Mouse (Mus musculus) brain, embryonic 14.5 days (tissue): Measurements from ENCODE around the gene Dpy19l3.
A peak's percentile ranks its signal among the peaks of the same experiment; 100 is the strongest.

Experiments
- CTCF ChIP-seq: fragments of 200-500 bp; IDR thresholded peaks from 2 replicates; pipeline ENCODE4 v1.5.1; 2012; ENCODE audit warnings: inconsistent platforms, mild to moderate bottlenecking, moderate library complexity, borderline replicate concordance; ENCODE audit not compliant: insufficient read depth, insufficient read length; ENCODE audit errors: extremely low read depth
- POLR2A ChIP-seq: fragments of 200-500 bp; IDR thresholded peaks from 2 replicates; pipeline ENCODE4 v1.6.1; 2012; ENCODE audit warnings: mild to moderate bottlenecking, inconsistent platforms, borderline replicate concordance; ENCODE audit not compliant: poor library complexity, insufficient read depth, insufficient read length, severe bottlenecking; ENCODE audit errors: extremely low read depth

- no peak for TF ChIP-seq CTCF
- peak; percentile 65 for TF ChIP-seq POLR2A
Measured at GRCm38 (mm10) chr7:35647101-35647698, 107.1 kb downstream of the Dpy19l3 start, which contains the start of gene Pdcd5.
